11 mouse cellular contexts compared by ENCODE assay signal in the genomic region with DNA sequence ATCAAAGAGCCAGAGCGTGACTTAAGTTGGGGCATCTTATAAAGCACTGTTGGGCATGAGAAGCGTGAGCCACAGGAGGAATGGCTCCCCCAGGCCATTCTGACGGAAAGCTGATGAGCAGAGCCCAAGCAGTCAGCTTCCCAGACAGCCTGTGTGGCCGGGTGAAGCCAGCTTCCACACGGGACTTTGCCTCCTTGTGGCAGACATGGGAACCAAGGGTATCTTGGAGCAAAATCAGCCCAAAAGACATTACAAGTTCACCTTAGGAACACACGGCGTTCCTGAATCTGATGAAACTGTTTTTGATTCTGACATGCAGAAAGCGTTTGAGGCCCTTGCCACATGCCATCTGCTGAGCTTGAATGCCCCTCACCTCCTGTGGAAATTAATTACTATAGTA.
"Had no signal": no experiment of that assay in that cellular context is flagged by ENCODE, and none has a peak within 500 bp of the region (broad histone marks: within the 10 kb centered on the region; RNA-seq: fewer than 3 reads in every experiment).

No protein-coding gene starts in this region.

- ATAC-seq: midbrain, embryonic 13.5 days had no signal

- H3K9me3 ChIP-seq: kidney, embryonic 15.5 days; limb, embryonic 13.5 days; midbrain, embryonic 13.5 days; neural tube, embryonic 12.5 days had no signal

- DNase-seq: kidney, adult 2 months; kidney, postnatal 25 days; left cerebral cortex, postnatal 4 days; lung, adult 18-20 months; lung, postnatal 36 days; thymus, postnatal 4 days had no signal

- H3K9ac ChIP-seq: kidney, embryonic 15.5 days; limb, embryonic 13.5 days; liver, embryonic 14.5 days; midbrain, embryonic 13.5 days; neural tube, embryonic 12.5 days had no signal

- H3K4me2 ChIP-seq: kidney, embryonic 15.5 days; limb, embryonic 13.5 days; midbrain, embryonic 13.5 days; neural tube, embryonic 12.5 days had no signal

- H3K4me3 ChIP-seq: kidney, embryonic 15.5 days; limb, embryonic 13.5 days; midbrain, embryonic 13.5 days; neural tube, embryonic 12.5 days had no signal

- H3K27ac ChIP-seq: kidney, embryonic 15.5 days; limb, embryonic 13.5 days; liver, embryonic 14.5 days; midbrain, embryonic 13.5 days; neural tube, embryonic 12.5 days had no signal

- H3K36me3 ChIP-seq: kidney, embryonic 15.5 days; limb, embryonic 13.5 days; midbrain, embryonic 13.5 days; neural tube, embryonic 12.5 days had no signal
